Mouse (Mus musculus) cerebellum, adult 2 months (tissue): ENCODE measurements around the gene Zfp473. TPM values are rescaled to one million over a fixed set of nuclear protein-coding genes. Genes with fewer than 3 reads are reported as not detected.
"Not testable (repeated sequence)": the region's sequence is repeated elsewhere in the genome, so short reads cannot be mapped to it uniquely, and the experiment has no call there.

Source experiments
- DNase-seq, 2 experiments: peaks; one replicate each; pipeline ENCODE4 v3.0.0; 2021
- H3K27ac ChIP-seq: fragments of 200-500 bp; 2 replicates; pipeline ENCODE4 v1.5.1; 2012; ENCODE audit warnings: low read length, control low read depth, inconsistent platforms; ENCODE audit not compliant: insufficient read depth
- H3K27me3 ChIP-seq: fragments of 200-500 bp; 2 replicates; pipeline ENCODE4 v1.6.1; 2012; ENCODE audit warnings: inconsistent platforms, mild to moderate bottlenecking, low read length, moderate library complexity; ENCODE audit not compliant: control insufficient read depth, insufficient read depth
- H3K4me1 ChIP-seq: fragments of 200-500 bp; 2 replicates; pipeline ENCODE4 v1.6.1; 2011; ENCODE audit warnings: low read length; ENCODE audit not compliant: control insufficient read depth, insufficient read depth
- H3K4me3 ChIP-seq: fragments of 200-500 bp; replicated peaks from 2 replicates; pipeline ENCODE3; 2011; ENCODE audit warnings: mild to moderate bottlenecking, low read depth, low read length, control low read depth; ENCODE audit not compliant: insufficient read depth
- CTCF ChIP-seq: fragments of 200-500 bp; IDR thresholded peaks from 2 replicates; pipeline ENCODE4 v1.5.1; 2011; ENCODE audit warnings: low read depth, mild to moderate bottlenecking, control low read depth, low read length, moderate library complexity, borderline replicate concordance; ENCODE audit not compliant: insufficient read depth
- POLR2A ChIP-seq: fragments of 200-500 bp; IDR thresholded peaks from 2 replicates; pipeline ENCODE4 v1.6.1; 2011; ENCODE audit warnings: low read length, control low read depth, borderline replicate concordance; ENCODE audit not compliant: insufficient read depth
- WGBS: fragments of 180-500 bp; shearing (Covaris S2); methylation state at CpG from one replicate; pipeline ENCODE4 v1.1.7; 2018; 5-methylcytosine and 5-hydroxymethylcytosine counted together
- polyA plus RNA-seq: library from polyadenylated mRNA; depleted of rRNA; stranded (reverse); fragments of >200 nt; gene quantifications from 2 replicates; pipeline ENCODE4 v1.2.3, GENCODE M21; 2012

The Zfp473 gene
- polyA plus RNA-seq, 1 experiment = 0.79 TPM

DNA sequence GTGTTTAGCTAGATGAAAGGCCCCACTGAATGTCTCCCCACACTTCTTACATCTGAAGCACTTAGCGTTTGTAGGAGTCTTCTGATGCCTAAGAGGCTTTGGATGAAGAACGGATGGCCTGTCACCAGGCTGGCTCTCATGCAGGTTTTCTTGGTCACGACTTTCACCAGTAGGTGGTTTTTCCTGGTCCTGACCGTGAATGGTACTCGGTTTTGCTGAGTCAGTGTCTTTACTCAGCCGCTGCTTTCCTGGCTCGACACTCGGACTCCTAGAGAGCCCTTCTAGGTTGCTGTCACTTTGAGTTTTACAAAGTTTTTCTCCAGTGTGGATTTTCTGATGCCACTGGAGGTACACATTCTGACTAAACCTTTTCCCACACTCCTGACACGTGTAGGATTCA, 17.1 kb downstream of the Zfp473 start:
- TF ChIP-seq CTCF (no peak), POLR2A (no peak)
- 83% methylated on average over 9 of the region's 9 CpGs for WGBS
- Histone ChIP-seq H3K4me1 (no peaks in the 10 kb centered on the region), H3K27ac (no peak overlapping the region), H3K4me3 (no peak overlapping the region), H3K27me3 (no peaks in the 10 kb centered on the region)
- no peak for DNase-seq

GRCm38 (mm10) chr7:44728082-44728975, 22.5 kb downstream of the Zfp473 start:
- 86% methylated on average over 11 of the region's 11 CpGs for WGBS
- TF ChIP-seq CTCF (no peak), POLR2A (no peak)
- Histone ChIP-seq H3K4me1 (no peaks in the 10 kb centered on the region), H3K27me3 (no peaks in the 10 kb centered on the region), H3K4me3 (no peak overlapping the region), H3K27ac (no peak overlapping the region)
- no peak for DNase-seq

- Histone ChIP-seq H3K4me3 (no peak overlapping the region), H3K4me1 (no peaks in the 10 kb centered on the region), H3K27ac (no peak overlapping the region), H3K27me3 (no peaks in the 10 kb centered on the region)
- no peak for TF ChIP-seq CTCF
- DNase-seq = no peak
- WGBS = 51% methylated on average over 5 of the region's 5 CpGs
Measured at GRCm38 (mm10) chr7:44727151-44727550, 23.7 kb downstream of the Zfp473 start.

- DNase-seq = no peak
- TF ChIP-seq CTCF (no peak), POLR2A (no peak)
- H3K4me3 ChIP-seq = no peak overlapping the region
- H3K4me1 ChIP-seq = no peaks in the 10 kb centered on the region
- no peak overlapping the region for H3K27ac ChIP-seq
- whole genome bisulfite sequencing = 32% methylated on average over 6 of the region's 6 CpGs
- H3K27me3 ChIP-seq = no peaks in the 10 kb centered on the region
Measured at GRCm38 (mm10) chr7:44726343-44726742, 24.5 kb downstream of the Zfp473 start.

DNA sequence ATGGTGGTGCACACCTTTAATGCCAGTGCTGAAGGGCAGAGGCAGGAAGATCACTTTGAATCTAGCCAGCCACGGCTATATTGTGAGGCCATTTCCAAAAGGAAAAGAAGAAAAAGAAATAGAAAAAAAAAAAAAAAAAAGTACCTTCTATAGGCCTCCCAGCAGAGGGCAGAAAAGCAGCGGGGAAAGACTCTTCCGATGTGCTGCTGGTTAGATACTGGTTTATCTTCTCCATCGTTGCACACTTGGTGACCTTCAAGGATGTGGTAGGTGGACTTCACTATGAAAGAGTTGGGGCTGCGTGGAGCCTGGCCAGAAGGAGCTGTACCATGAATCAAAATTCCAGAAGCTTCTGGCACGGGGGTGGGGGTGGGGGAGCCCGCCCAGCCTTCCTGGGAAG, 26.5 kb downstream of the Zfp473 start:
- DNase-seq = no peak
- no peaks in the 10 kb centered on the region for H3K4me1 ChIP-seq
- no peaks in the 10 kb centered on the region for H3K27me3 ChIP-seq
- WGBS = 17% methylated on average over 7 of the region's 7 CpGs
- H3K4me3 ChIP-seq = no peak overlapping the region
- no peak for TF ChIP-seq POLR2A
- TF ChIP-seq CTCF = peak; percentile 39; the same call in 1 of the 2 replicates
- H3K27ac ChIP-seq = no peak overlapping the region

GRCm38 (mm10) chr7:44722058-44722457, 28.8 kb downstream of the Zfp473 start:
- TF ChIP-seq CTCF (no peak), POLR2A (no peak)
- H3K4me3 ChIP-seq = no peak overlapping the region
- H3K27me3 ChIP-seq = no peaks in the 10 kb centered on the region
- no peaks in the 10 kb centered on the region for H3K4me1 ChIP-seq
- H3K27ac ChIP-seq = no peak overlapping the region
- no peak for DNase-seq
- WGBS = 76% methylated on average over 5 of the region's 5 CpGs

DNA sequence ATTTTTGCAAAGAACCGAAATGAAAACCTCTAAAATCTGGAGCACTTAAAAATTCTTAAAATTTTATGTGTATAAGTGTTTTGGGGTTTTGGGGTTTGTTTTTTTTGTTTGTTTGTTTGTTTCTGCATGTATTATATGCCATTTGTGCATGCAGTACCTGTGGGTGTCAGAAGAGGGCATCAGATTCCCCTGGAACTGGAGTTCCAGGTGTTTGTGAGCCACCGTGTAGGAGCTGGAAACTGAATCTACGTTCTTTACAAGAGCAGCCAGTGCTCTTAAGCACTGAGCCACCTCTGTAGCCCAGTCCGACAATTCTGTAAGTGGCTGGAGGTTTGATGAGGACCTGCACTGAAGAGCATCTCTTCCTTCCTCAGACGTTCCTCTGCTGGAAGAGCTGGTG, 41.0 kb downstream of the Zfp473 start:
- no peaks in the 10 kb centered on the region for H3K27me3 ChIP-seq
- no peak overlapping the region for H3K27ac ChIP-seq
- 78% methylated on average over 5 of the region's 5 CpGs for WGBS
- no peak overlapping the region for H3K4me3 ChIP-seq
- TF ChIP-seq POLR2A (no peak), CTCF (no peak)
- no peaks in the 10 kb centered on the region for H3K4me1 ChIP-seq
- DNase-seq = no peak

- no peak within 1 kb of the TSS for H3K4me3 ChIP-seq
- H3K4me1 ChIP-seq = no peaks in the 10 kb centered on the region
- no peaks in the 10 kb centered on the region for H3K27me3 ChIP-seq
- WGBS = 73% methylated on average over 14 of the region's 14 CpGs
- DNase-seq = no peak
- no peak within 1 kb of the TSS for H3K27ac ChIP-seq
- no peak for TF ChIP-seq POLR2A
- no peak for TF ChIP-seq CTCF
Measured at GRCm38 (mm10) chr7:44708574-44708973, 42.3 kb downstream of the Zfp473 start, which contains the start of gene Izumo2. Gene Izumo2 (plus strand): TSS chr7:44708742.

GRCm38 (mm10) chr7:44708093-44708492, 42.8 kb downstream of the Zfp473 start:
- not testable (repeated sequence) for DNase-seq, H3K4me3 ChIP-seq, H3K27me3 ChIP-seq, H3K27ac ChIP-seq, H3K4me1 ChIP-seq
- 86% methylated on average over 6 of the region's 6 CpGs for WGBS
